Mouse (Mus musculus) embryonic facial prominence, embryonic 14.5 days (tissue): ENCODE data around the gene Lmx1a. TPM values are rescaled to one million over a fixed set of nuclear protein-coding genes. Genes with fewer than 3 reads are reported as not detected.
A peak's percentile ranks its signal among the peaks of the same experiment; 100 is the strongest.

Source experiments
- ATAC-seq: fragments of 200-750 bp; cut with Nextera tagmentation; 2 replicates; pipeline ENCODE4 v1.8.0; 2017; ENCODE audit warnings: low read depth, moderate number of reproducible peaks, moderate TSS enrichment
- DNase-seq: peaks from one replicate; pipeline ENCODE4 v3.0.0-alpha.2; 2015; ENCODE audit warnings: low spot score
- H3K27ac ChIP-seq: fragments of 300-500 bp; sonication (generic); replicated peaks from 2 replicates; pipeline ENCODE4 v1.5.1; 2014; ENCODE audit warnings: low read depth, mild to moderate bottlenecking, low read length, moderate library complexity
- H3K27me3 ChIP-seq: fragments of 300-500 bp; sonication (generic); replicated peaks from 2 replicates; pipeline ENCODE4 v1.6.1; 2014; ENCODE audit warnings: low read length; ENCODE audit not compliant: control insufficient read depth, insufficient read depth
- H3K36me3 ChIP-seq: fragments of 300-500 bp; sonication (generic); 2 replicates; pipeline ENCODE4 v1.6.1; 2014; ENCODE audit warnings: low read length, mixed read lengths; ENCODE audit not compliant: control insufficient read depth, insufficient read depth
- H3K4me1 ChIP-seq: fragments of 300-500 bp; sonication (generic); 2 replicates; pipeline ENCODE4 v1.6.1; 2014; ENCODE audit warnings: antibody characterized with exemption, low read length; ENCODE audit not compliant: control insufficient read depth, insufficient read depth
- H3K4me2 ChIP-seq: fragments of 300-500 bp; sonication (generic); 2 replicates; pipeline ENCODE4 v1.6.1; 2014; ENCODE audit warnings: low read depth, mild to moderate bottlenecking, low read length, moderate library complexity, mixed read lengths
- H3K4me3 ChIP-seq: fragments of 300-500 bp; sonication (generic); 2 replicates; pipeline ENCODE4 v1.5.1; 2014; ENCODE audit warnings: low read depth, mild to moderate bottlenecking, low read length
- H3K9ac ChIP-seq: fragments of 300-500 bp; sonication (generic); 2 replicates; pipeline ENCODE4 v1.6.1; 2014; ENCODE audit warnings: low read depth, mild to moderate bottlenecking, low read length, moderate library complexity, mixed read lengths
- H3K9me3 ChIP-seq: fragments of 300-500 bp; sonication (generic); 2 replicates; pipeline ENCODE4 v1.6.1; 2016; ENCODE audit warnings: low read length; ENCODE audit not compliant: control insufficient read depth
- WGBS: fragments of 180-500 bp; shearing (Covaris S2); extraction: QIAGEN DNeasy Blood & Tissue Kit; methylation state at CpG from one replicate; pipeline ENCODE4 v1.1.7; 2014; 5-methylcytosine and 5-hydroxymethylcytosine counted together
- polyA plus RNA-seq: library from polyadenylated mRNA; unstranded; fragments of >200 nt; fragmentation: Nextera tagmentation; extraction: Ambion mirVana; gene quantifications from 2 replicates; pipeline ENCODE4 v1.2.1, GENCODE M21; 2014

Lmx1a gene
- polyA plus RNA-seq, 1 experiment from 2014 or later: 1.7 TPM

DNA sequence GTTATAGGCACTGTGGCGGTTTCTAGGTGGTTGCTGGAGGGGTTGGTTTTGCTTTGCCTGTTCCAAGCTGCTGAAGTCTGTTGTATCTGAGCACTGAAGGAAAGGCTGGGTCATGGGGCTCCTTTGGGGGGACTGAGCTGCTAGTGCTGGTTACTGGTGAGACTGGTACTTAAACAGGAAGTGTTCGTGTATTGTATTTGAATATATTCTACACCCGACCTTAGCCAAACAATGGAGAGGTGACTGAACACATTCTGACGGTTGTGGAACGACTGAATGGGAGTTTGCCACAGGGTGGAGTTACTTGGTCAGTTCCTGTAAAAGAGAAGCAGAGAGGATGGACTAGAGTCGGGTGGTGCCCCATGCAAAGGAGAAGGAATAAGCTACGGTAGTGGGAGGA lies 115.8 kb downstream of the Lmx1a start:
- Histone ChIP-seq H3K4me2 (no peak overlapping the region), H3K9ac (no peak overlapping the region), H3K4me3 (no peak overlapping the region), H3K27me3 (peaks cover 43% of the 10 kb centered on the region), H3K4me1 (no peaks in the 10 kb centered on the region), H3K27ac (no peak overlapping the region), H3K9me3 (no peaks in the 10 kb centered on the region), H3K36me3 (no peaks in the 10 kb centered on the region)
- no peak for ATAC-seq
- WGBS: 63% methylated on average over 7 of the region's 7 CpGs
- DNase-seq: no peak

DNA sequence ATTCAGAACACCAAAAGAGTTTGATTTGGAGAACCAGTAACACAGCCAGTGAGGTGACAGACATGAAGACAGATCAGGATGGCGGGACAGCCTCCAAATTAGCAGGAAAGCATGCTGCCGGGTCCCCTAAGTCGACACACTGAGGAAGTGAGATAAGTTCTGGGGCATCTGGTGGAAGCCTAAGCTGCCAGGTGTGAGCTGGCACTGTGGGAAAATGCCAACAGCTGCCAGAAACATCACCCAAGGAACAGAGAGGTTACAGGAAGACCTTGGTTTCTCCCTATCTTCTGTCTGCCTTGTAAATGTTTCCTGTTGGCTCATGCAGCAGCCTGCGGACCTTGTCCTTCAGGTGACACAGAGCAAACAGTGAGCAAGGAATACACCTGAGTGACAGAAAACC lies 122.1 kb downstream of the Lmx1a start:
- ATAC-seq (no peak), DNase-seq (no peak)
- Histone ChIP-seq H3K4me2 (no peak overlapping the region), H3K27me3 (no peaks in the 10 kb centered on the region), H3K4me1 (no peaks in the 10 kb centered on the region), H3K27ac (no peak overlapping the region), H3K4me3 (no peak overlapping the region), H3K9ac (no peak overlapping the region), H3K9me3 (no peaks in the 10 kb centered on the region), H3K36me3 (no peaks in the 10 kb centered on the region)
- 86% methylated on average over 4 of the region's 4 CpGs for WGBS

DNA sequence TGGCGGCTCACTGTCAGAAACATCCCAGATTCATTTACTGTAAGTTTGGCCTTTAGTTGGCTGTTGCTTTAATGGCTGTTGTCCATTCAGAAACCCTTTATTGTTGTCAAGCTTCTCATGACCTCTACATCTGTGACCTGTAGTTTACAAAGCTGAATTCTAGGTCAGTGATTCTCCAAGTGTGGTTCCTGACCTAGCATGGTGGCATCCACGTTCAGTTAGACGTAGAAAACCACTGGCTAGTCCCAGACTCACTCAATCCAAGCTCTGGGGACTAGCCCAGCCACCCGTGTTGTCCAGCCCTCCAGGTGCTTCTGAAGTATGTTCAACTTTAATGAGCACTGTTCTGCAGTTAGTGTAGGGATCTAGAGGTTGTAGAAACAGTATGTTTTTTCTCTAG lies 126.1 kb downstream of the Lmx1a start:
- ATAC-seq (no peak), DNase-seq (no peak)
- H3K9ac ChIP-seq: no peak overlapping the region
- no peaks in the 10 kb centered on the region for H3K36me3 ChIP-seq
- no peak overlapping the region for H3K27ac ChIP-seq
- no peaks in the 10 kb centered on the region for H3K4me1 ChIP-seq
- H3K9me3 ChIP-seq: no peaks in the 10 kb centered on the region
- no peak overlapping the region for H3K4me3 ChIP-seq
- no peak overlapping the region for H3K4me2 ChIP-seq
- 71% methylated on average over 4 of the region's 4 CpGs for WGBS
- H3K27me3 ChIP-seq: no peaks in the 10 kb centered on the region

DNA sequence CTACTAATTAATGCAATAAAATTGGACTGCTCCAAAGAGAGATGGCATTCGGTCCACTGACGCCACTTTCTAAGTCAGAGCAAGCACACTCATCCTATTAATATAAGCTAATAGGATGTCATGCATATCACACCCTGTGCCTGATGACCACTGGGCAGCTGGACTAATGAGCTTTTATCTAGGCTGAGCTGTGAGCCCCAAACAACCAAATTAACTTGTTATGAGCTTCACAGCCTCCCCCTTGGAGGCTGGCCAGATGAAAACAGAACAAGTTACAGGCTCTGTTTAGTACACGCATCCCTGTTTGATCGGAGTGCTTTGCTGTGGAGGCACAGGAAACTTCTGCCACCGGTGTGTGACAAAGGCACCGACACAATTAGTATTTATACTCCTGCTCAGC lies 128.0 kb downstream of the Lmx1a start:
- Histone ChIP-seq H3K4me1 (no peaks in the 10 kb centered on the region), H3K27me3 (no peaks in the 10 kb centered on the region), H3K9ac (no peak overlapping the region), H3K9me3 (no peaks in the 10 kb centered on the region), H3K4me2 (no peak overlapping the region), H3K36me3 (no peaks in the 10 kb centered on the region), H3K27ac (no peak overlapping the region), H3K4me3 (no peak overlapping the region)
- 54% methylated on average over 6 of the region's 6 CpGs for WGBS
- DNase-seq (peak; percentile 15), ATAC-seq (no peak)

DNA sequence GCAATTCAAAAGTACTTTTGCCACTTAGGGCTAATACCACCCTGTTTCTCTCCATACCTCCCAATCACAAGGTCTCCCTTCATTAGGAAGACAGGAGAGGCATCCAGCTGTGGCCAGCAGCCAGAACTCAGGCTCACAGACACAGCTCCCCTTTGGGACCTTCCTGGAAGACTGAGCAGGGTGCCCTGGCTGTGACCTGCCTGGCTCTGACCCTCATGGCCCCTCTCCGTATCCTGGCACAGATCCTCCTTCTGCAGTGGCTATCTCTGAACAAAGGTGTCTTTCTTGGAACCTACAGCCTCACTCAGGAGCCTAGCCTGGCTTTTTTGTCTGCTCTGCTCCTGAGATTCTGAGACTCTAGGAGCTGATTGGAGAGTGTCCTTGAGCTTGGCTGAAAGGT lies 128.6 kb downstream of the Lmx1a start:
- H3K27me3 ChIP-seq: no peaks in the 10 kb centered on the region
- 12% methylated on average over 1 of the region's 1 CpGs for WGBS
- no peak for ATAC-seq

DNA sequence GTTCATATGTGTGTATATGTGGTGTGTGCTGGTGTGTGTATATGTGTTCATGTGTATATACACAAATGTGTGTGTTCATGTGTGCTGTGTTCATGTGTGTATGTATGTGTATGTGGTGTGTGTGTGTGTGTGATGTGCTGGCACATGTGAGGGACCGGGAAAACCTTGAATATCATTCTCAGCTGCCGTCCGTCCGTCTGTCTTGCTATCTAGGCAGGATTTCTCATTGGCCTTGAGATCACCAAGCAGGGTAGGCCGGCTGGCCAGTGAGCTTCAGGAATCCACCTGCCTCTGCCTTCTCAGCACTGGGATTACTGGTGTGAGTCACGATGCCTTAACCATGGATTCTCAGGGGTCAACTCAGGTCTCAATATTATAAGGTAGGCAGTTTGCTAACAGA lies 131.0 kb downstream of the Lmx1a start:
- Histone ChIP-seq H3K4me2 (no peak overlapping the region), H3K9me3 (no peaks in the 10 kb centered on the region), H3K36me3 (no peaks in the 10 kb centered on the region), H3K4me1 (peaks cover 8% of the 10 kb centered on the region; the same call in 1 of the 2 replicates), H3K27ac (no peak overlapping the region), H3K27me3 (no peaks in the 10 kb centered on the region), H3K4me3 (no peak overlapping the region), H3K9ac (no peak overlapping the region)
- ATAC-seq (no peak), DNase-seq (no peak)
- WGBS: 92% methylated on average over 6 of the region's 6 CpGs

More for the DNA sequence above, 128.6 kb downstream of the Lmx1a start:
- H3K36me3 ChIP-seq: no peaks in the 10 kb centered on the region
- peak; percentile 22 for DNase-seq
- peaks cover 4% of the 10 kb centered on the region; the same call in 1 of the 2 replicates for H3K4me1 ChIP-seq
- H3K4me2 ChIP-seq: no peak overlapping the region
- no peak overlapping the region for H3K9ac ChIP-seq
- no peaks in the 10 kb centered on the region for H3K9me3 ChIP-seq
- no peak overlapping the region for H3K4me3 ChIP-seq
- H3K27ac ChIP-seq: no peak overlapping the region

DNA sequence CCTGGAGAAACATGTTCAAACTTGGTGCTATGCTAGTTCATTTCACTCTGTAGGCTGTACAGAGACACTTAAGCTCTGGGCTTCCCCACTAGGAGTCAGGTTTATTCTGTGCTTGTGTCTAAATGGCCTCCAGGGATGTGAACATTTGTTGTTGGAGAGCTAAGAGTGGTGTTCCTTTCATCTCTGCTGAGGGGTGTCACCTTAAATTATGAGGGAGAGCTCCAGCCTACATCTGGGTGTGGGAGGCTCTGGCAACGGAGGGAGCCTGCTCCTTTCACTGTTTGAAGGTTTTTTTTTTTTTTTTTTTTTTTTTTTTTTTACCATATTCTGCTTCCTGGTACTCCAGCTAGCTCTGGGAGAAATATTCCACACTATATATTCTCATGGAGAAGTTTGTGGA lies 132.1 kb downstream of the Lmx1a start:
- peaks cover 8% of the 10 kb centered on the region; the same call in 1 of the 2 replicates for H3K4me1 ChIP-seq
- H3K9me3 ChIP-seq: no peaks in the 10 kb centered on the region
- DNase-seq: peak; percentile 48
- H3K4me2 ChIP-seq: no peak overlapping the region
- no peak overlapping the region for H3K27ac ChIP-seq
- 5% methylated on average over 1 of the region's 1 CpGs for WGBS
- no peak overlapping the region for H3K4me3 ChIP-seq
- no peaks in the 10 kb centered on the region for H3K27me3 ChIP-seq
- no peaks in the 10 kb centered on the region for H3K36me3 ChIP-seq
- no peak overlapping the region for H3K9ac ChIP-seq
- ATAC-seq: 0 out of 2 replicates have a peak, but pooled peaks have one; percentile 30

DNA sequence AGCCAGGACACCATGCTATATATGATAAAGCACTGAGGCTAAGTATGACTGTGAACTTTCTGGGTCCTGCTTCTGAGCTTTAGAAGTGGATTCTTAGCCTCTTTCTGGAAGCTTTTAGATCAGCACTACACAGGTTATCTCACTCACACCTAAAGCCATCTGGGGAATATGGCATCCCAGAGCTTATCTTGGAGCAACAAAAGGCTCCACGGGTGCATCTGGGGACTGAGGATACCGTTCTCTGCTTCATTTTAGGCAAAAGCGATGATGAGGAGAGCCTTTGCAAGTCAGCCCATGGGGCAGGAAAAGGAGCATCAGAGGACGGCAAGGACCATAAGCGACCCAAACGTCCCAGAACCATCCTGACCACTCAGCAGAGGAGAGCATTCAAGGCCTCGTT lies 141.3 kb downstream of the Lmx1a start:
- WGBS: 89% methylated on average over 7 of the region's 7 CpGs

DNA sequence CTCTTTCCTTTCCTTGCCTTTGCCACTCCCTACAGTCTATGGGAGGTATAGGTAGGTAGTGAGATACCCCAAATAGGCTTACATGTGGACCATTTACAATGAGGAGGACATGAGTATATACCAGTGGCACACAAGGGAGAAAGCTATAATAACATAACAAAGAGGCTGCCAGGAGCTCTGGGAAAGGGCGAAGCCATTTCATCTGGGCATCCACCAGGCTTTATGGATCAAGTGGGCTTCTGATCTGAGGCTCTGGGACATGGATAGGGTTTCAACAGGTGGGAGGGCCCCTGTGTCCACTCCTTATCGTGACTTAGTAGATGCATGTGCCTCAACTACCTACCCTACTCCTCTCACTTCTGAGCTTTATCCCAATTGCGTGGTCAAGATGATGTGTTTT lies 142.6 kb downstream of the Lmx1a start:
- 90% methylated on average over 3 of the region's 3 CpGs for WGBS
- Histone ChIP-seq H3K4me1 (no peaks in the 10 kb centered on the region), H3K4me2 (no peak overlapping the region), H3K9ac (no peak overlapping the region), H3K27me3 (no peaks in the 10 kb centered on the region), H3K4me3 (no peak overlapping the region), H3K27ac (no peak overlapping the region), H3K36me3 (no peaks in the 10 kb centered on the region), H3K9me3 (no peaks in the 10 kb centered on the region)
- ATAC-seq: no peak
- no peak for DNase-seq

More for the DNA sequence above, 141.3 kb downstream of the Lmx1a start:
- no peak overlapping the region for H3K27ac ChIP-seq
- H3K4me1 ChIP-seq: no peaks in the 10 kb centered on the region
- no peak overlapping the region for H3K9ac ChIP-seq
- H3K4me2 ChIP-seq: no peak overlapping the region
- no peak for DNase-seq
- no peak for ATAC-seq
- H3K27me3 ChIP-seq: no peaks in the 10 kb centered on the region
- H3K4me3 ChIP-seq: no peak overlapping the region
- no peaks in the 10 kb centered on the region for H3K9me3 ChIP-seq
- H3K36me3 ChIP-seq: no peaks in the 10 kb centered on the region
